Mouse (Mus musculus) megakaryocyte, embryonic 14.5 days (primary cell): ENCODE measurements around the gene Pacsin2.

Experiments used
- FLI1 ChIP-seq: IDR thresholded peaks from 2 replicates; pipeline ENCODE4 v1.6.1; 2012; ENCODE audit warnings: low read length, inconsistent platforms, mixed read lengths
- GATA1 ChIP-seq: IDR thresholded peaks from 3 replicates; pipeline ENCODE4 v1.6.1; 2012; ENCODE audit warnings: mixed read lengths, low read length, inconsistent platforms, borderline replicate concordance

DNA sequence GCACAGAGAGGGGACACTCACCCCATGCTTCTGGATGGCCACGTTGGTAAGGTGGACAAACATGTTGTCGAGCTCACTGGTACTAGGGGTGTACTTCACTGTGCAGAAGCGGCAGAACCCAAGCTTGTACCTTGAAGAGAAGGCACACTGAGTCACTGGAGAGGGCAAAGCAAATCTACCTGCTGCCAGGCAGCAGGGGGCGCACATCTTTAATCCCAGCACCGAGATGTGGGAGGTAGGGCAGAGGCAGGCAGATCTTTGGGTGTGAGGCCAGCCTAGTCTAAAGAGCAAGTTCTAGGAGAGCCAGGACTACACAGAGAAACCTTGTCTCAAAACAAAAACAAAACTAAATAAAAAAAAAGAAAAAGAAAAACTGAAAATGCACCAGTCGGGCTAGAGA, 32.9 kb upstream of the Pacsin2 start:
- TF ChIP-seq GATA1: no peak
- no peak for TF ChIP-seq FLI1
